In the genomic region with DNA sequence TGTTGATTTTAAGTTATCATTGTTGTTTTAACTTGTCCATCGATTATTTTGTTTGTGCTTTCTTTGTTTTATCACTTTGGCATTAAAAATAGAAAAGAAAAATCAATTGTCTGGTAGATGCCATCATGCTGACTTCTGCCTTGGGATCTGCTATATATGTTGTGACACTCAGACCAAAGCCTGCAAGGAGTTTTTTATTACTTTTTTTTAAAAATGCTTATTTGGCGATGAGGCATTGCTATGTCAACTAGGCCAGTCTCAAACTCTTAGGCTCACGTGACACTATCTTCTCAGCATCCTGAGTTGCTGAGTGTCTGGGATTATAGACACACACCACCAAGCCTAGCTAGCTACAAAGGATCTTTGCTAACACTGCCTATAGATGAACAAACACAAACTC, we compare ENCODE assay signal across 23 mouse cellular contexts.
A peak's percentile ranks its signal among the peaks of the same experiment; 100 is the strongest.
DNase-seq lines count a peak whose midpoint lies in the region; ATAC-seq and TF ChIP-seq lines count a peak whose summit lies in the region.
"Had no signal": no experiment of that assay in that cellular context is flagged by ENCODE, and none has a peak within 500 bp of the region (broad histone marks: within the 10 kb centered on the region; RNA-seq: fewer than 3 reads in every experiment).

No protein-coding gene starts in this region.

- no peak for TF ChIP-seq EP300 in lung, postnatal 0 days (IDR thresholded peaks at IDR 0.05)

- no peaks in the 10 kb centered on the region for H3K9me3 ChIP-seq in lung, embryonic 15.5 days
- H3K9me3 ChIP-seq in lung, postnatal 0 days (ENCODE audit: low read length) = no peaks in the 10 kb centered on the region
- H3K9me3 ChIP-seq: embryonic facial prominence, embryonic 10.5 days; embryonic facial prominence, embryonic 12.5 days; forebrain, embryonic 13.5 days; forebrain, embryonic 15.5 days; G1E had no signal

- DNase-seq in lung, postnatal 14 days = no peak
- peak; percentile 41 for DNase-seq in lung, postnatal 0 days (ENCODE audit: low spot score)
- no peak for DNase-seq in lung, postnatal 4 days
- no peak for DNase-seq in frontal cortex, postnatal 14 days (ENCODE audit: low spot score in 2 of 2)
- DNase-seq: adrenal gland, adult 8-10 months; adrenal gland, postnatal 14 days; adrenal gland, postnatal 36 days; cerebellum, adult 11-12 months; cerebellum, adult 2 months; cerebellum, adult 9-10 months; cerebellum, postnatal 10 days; cerebellum, postnatal 25 days; forebrain, postnatal 0 days had no signal

- H3K4me2 ChIP-seq in lung, embryonic 15.5 days = no peak overlapping the region
- H3K4me2 ChIP-seq in lung, postnatal 0 days (replicated peaks; ENCODE audit: low read depth, low read length) = no peak overlapping the region
- H3K4me2 ChIP-seq: embryonic facial prominence, embryonic 12.5 days; forebrain, embryonic 13.5 days; forebrain, embryonic 15.5 days had no signal

- TF ChIP-seq CTCF in lung, postnatal 0 days (IDR thresholded peaks at IDR 0.05) = no peak

- no peaks in the 10 kb centered on the region for H3K27me3 ChIP-seq in lung, embryonic 15.5 days
- H3K27me3 ChIP-seq in lung, postnatal 0 days (replicated peaks; ENCODE audit: insufficient read depth, low read length) = no peaks in the 10 kb centered on the region
- H3K27me3 ChIP-seq: CH12.LX; embryonic facial prominence, embryonic 12.5 days; forebrain, embryonic 13.5 days; forebrain, embryonic 15.5 days had no signal

- 0 out of 2 replicates have a peak, but pooled peaks cover 3% of the 10 kb centered on the region for H3K4me1 ChIP-seq in lung, embryonic 15.5 days
- H3K4me1 ChIP-seq in lung, postnatal 0 days (ENCODE audit: insufficient read depth, low read depth, low read length) = no peaks in the 10 kb centered on the region
- H3K4me1 ChIP-seq: embryonic facial prominence, embryonic 10.5 days; embryonic facial prominence, embryonic 12.5 days; forebrain, embryonic 13.5 days; forebrain, embryonic 15.5 days had no signal

- H3K4me3 ChIP-seq in lung, embryonic 15.5 days = no peak overlapping the region
- no peak overlapping the region for H3K4me3 ChIP-seq in lung, postnatal 0 days (ENCODE audit: low read depth, low read length)
- H3K4me3 ChIP-seq: embryonic facial prominence, embryonic 10.5 days; embryonic facial prominence, embryonic 12.5 days; forebrain, embryonic 13.5 days; forebrain, embryonic 15.5 days had no signal

- WGBS in lung, embryonic 15.5 days = 24% methylated on average over 3 of the region's 3 CpGs
- WGBS in lung, postnatal 0 days = 36% methylated on average over 3 of the region's 3 CpGs

- H3K36me3 ChIP-seq in lung, embryonic 15.5 days = no peaks in the 10 kb centered on the region
- H3K36me3 ChIP-seq in lung, postnatal 0 days (ENCODE audit: insufficient read depth, low read length) = no peaks in the 10 kb centered on the region
- H3K36me3 ChIP-seq: embryonic facial prominence, embryonic 10.5 days; embryonic facial prominence, embryonic 12.5 days; forebrain, embryonic 15.5 days; G1E had no signal

- H3K27ac ChIP-seq in lung, embryonic 15.5 days = peak overlapping the region; percentile 69
- no peak overlapping the region for H3K27ac ChIP-seq in lung, postnatal 0 days (ENCODE audit: low read length)
- H3K27ac ChIP-seq: embryonic facial prominence, embryonic 10.5 days; embryonic facial prominence, embryonic 12.5 days; forebrain, embryonic 13.5 days; forebrain, embryonic 15.5 days had no signal

- H3K9ac ChIP-seq in lung, embryonic 15.5 days = no peak overlapping the region
- no peak overlapping the region for H3K9ac ChIP-seq in lung, postnatal 0 days (replicated peaks; ENCODE audit: low read depth)
- H3K9ac ChIP-seq: embryonic facial prominence, embryonic 12.5 days; forebrain, embryonic 13.5 days; forebrain, embryonic 15.5 days; forebrain, postnatal 0 days had no signal

- ATAC-seq in lung, embryonic 15.5 days (ENCODE audit: borderline replicate concordance, extremely low read depth, low FRiP score, low TSS enrichment) = peak; percentile 80
- ATAC-seq in lung, postnatal 0 days = peak; percentile 69
- ATAC-seq: activated CD4-positive, CD25-positive, alpha-beta regulatory T cell, adult 4 months; CD4-positive, CD25-positive, alpha-beta regulatory T cell, adult 4 months; forebrain, embryonic 13.5 days; forebrain, embryonic 15.5 days; forebrain, postnatal 0 days; Patski had no signal
